Mouse (Mus musculus) midbrain, embryonic 10.5 days (tissue): ENCODE results near the gene Mipol1. TPM values are rescaled to one million over a fixed set of nuclear protein-coding genes. Genes with fewer than 3 reads are reported as not detected.
"Not testable (repeated sequence)": the region's sequence is repeated elsewhere in the genome, so short reads cannot be mapped to it uniquely, and the experiment has no call there.

ENCODE experiments used
- DNase-seq: peaks from one replicate; pipeline ENCODE4 v3.0.0-alpha.2; 2017; ENCODE audit warnings: low spot score
- H3K27ac ChIP-seq: fragments of 300-500 bp; sonication (generic); replicated peaks from 2 replicates; pipeline ENCODE4 v1.5.1; 2016; ENCODE audit warnings: mild to moderate bottlenecking
- H3K27me3 ChIP-seq: fragments of 300-500 bp; sonication (generic); 2 replicates; pipeline ENCODE4 v1.6.1; 2016; ENCODE audit warnings: low read depth, mild to moderate bottlenecking; ENCODE audit not compliant: poor library complexity, severe bottlenecking
- H3K36me3 ChIP-seq: fragments of 300-500 bp; sonication (generic); 2 replicates; pipeline ENCODE4 v1.6.1; 2016; ENCODE audit warnings: mild to moderate bottlenecking, moderate library complexity
- H3K4me1 ChIP-seq: fragments of 300-500 bp; sonication (generic); 2 replicates; pipeline ENCODE4 v1.6.1; 2016
- H3K4me3 ChIP-seq: fragments of 300-500 bp; sonication (generic); 2 replicates; pipeline ENCODE4 v1.5.1; 2016; ENCODE audit warnings: mild to moderate bottlenecking, moderate library complexity
- H3K9me3 ChIP-seq: fragments of 300-500 bp; sonication (generic); replicated peaks from 2 replicates; pipeline ENCODE4 v1.6.1; 2016; ENCODE audit warnings: mild to moderate bottlenecking
- WGBS: fragments of 180-500 bp; shearing (Covaris S2); methylation state at CpG from one replicate; pipeline ENCODE4 v1.1.7; 2016; 5-methylcytosine and 5-hydroxymethylcytosine counted together
- polyA plus RNA-seq: library from polyadenylated mRNA; unstranded; fragments of >200 nt; fragmentation: Nextera tagmentation; extraction: Ambion mirVana; gene quantifications from 2 replicates; pipeline ENCODE4 v1.2.1, GENCODE M21; 2016

The Mipol1 gene
- polyA plus RNA-seq, 1 experiment from 2014 or later: 8.9 TPM

DNA sequence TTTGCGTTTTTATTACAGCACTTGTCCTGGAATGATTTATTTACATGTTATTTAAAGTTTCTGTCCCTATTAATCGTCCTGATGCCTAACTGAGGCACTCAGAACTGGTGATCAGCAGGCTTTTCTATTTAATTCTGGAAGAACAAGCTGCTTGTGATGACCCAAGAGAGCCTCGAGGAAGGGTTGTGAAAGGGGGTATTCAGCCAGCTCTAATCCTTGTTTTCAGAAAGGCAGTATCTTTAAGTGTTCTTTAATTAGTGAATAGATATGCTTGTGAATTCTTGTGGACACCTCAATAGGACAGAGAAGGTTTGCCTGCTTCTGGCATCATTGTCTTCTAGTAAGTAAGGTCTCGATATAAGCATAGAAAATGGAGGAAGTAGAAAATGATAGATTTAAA is 170.0 kb downstream of the Mipol1 start:
- no peak overlapping the region for H3K27ac ChIP-seq
- H3K4me1 ChIP-seq: peaks cover 47% of the 10 kb centered on the region
- H3K9me3 ChIP-seq: no peaks in the 10 kb centered on the region
- no peak overlapping the region for H3K4me3 ChIP-seq
- peaks cover 29% of the 10 kb centered on the region; the same call in 1 of the 2 replicates for H3K27me3 ChIP-seq
- 20% methylated on average over 4 of the region's 4 CpGs for WGBS
- H3K36me3 ChIP-seq: no peaks in the 10 kb centered on the region
- no peak for DNase-seq

- H3K27me3 ChIP-seq: peaks cover 29% of the 10 kb centered on the region; the same call in 1 of the 2 replicates
- peak overlapping the region; percentile 68; the same call in 1 of the 2 replicates for H3K27ac ChIP-seq
- DNase-seq: no peak
- no peaks in the 10 kb centered on the region for H3K36me3 ChIP-seq
- peaks cover 47% of the 10 kb centered on the region for H3K4me1 ChIP-seq
- peak overlapping the region; percentile 12; the same call in 1 of the 2 replicates for H3K4me3 ChIP-seq
- 23% methylated on average over 7 of the region's 7 CpGs for WGBS
- H3K9me3 ChIP-seq: no peaks in the 10 kb centered on the region
Observed at GRCm38 (mm10) chr12:57401126-57401525, 170.9 kb downstream of the Mipol1 start.

DNA sequence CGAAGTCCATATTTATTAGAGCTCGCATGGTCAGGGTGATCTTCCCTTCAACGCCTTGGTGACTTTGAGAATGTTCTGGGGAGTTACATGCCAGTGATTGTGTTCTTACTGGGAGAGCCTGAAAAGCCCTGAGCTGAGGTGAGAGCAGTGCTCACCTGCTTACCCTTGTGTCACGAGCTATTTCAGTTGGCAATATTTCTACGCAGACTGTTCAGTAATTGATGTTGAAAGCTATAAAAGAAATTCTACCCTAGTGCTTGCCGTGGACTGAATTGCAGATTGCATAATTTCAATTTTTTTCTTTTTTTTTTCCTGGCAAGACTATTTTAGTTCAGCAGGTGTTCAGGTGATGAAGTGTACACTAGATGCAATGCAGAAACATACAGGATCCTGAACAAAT is 172.1 kb downstream of the Mipol1 start:
- Histone ChIP-seq H3K27ac (peak overlapping the region; percentile 30; the same call in 1 of the 2 replicates), H3K27me3 (peaks cover 19% of the 10 kb centered on the region; the same call in 1 of the 2 replicates), H3K36me3 (no peaks in the 10 kb centered on the region), H3K9me3 (no peaks in the 10 kb centered on the region), H3K4me3 (no peak overlapping the region), H3K4me1 (peaks cover 47% of the 10 kb centered on the region)
- DNase-seq: no peak
- WGBS: 80% methylated on average over 6 of the region's 6 CpGs

- no peaks in the 10 kb centered on the region for H3K27me3 ChIP-seq
- DNase-seq: no peak
- no peaks in the 10 kb centered on the region for H3K9me3 ChIP-seq
- no peak overlapping the region for H3K27ac ChIP-seq
- no peaks in the 10 kb centered on the region for H3K4me1 ChIP-seq
- H3K36me3 ChIP-seq: no peaks in the 10 kb centered on the region
- H3K4me3 ChIP-seq: no peak overlapping the region
Observed at GRCm38 (mm10) chr12:57409976-57410375, 179.7 kb downstream of the Mipol1 start.

DNA sequence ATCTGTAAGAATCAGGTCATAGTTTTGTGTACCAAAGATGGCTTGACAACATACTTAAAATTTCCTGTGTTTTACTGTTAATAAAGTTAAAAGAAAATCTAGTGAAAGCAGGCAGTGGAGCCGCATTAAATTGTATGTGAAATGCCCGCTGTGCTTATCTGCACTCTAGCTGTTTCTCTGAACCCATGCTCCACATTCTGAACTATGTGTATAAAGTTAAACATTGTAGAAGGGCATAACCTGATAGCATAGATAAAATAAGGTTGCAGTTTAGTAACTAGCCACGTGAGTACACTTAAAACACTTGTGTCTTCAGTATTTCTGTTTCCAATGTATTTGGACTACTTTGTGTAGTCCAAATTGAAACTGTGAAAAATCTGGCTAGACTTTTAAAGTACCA is 183.6 kb downstream of the Mipol1 start:
- 85% methylated on average over 3 of the region's 3 CpGs for WGBS
- H3K27ac ChIP-seq: no peak overlapping the region
- H3K4me1 ChIP-seq: no peaks in the 10 kb centered on the region
- no peaks in the 10 kb centered on the region for H3K36me3 ChIP-seq
- no peaks in the 10 kb centered on the region for H3K27me3 ChIP-seq
- no peak overlapping the region for H3K4me3 ChIP-seq
- H3K9me3 ChIP-seq: no peaks in the 10 kb centered on the region
- no peak for DNase-seq

DNA sequence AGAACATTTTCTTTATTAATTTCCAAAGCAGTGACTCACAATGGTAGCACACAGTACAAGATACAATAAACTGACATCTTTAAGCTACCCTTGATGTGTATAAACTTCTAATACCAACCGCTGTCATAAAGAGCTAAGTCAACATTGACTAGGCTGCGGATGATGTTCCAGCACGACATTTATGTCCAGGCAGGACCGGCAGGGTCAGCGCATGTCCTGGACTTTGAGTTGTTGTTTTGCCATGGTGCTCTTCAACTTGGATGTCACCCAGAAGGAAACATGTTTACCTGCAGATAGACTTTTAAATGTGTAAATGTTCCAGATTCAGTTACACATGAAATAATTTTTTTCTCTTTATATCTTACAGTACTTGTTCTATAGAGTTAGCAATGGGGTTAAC is 194.7 kb downstream of the Mipol1 start:
- Histone ChIP-seq H3K9me3 (no peaks in the 10 kb centered on the region), H3K27me3 (no peaks in the 10 kb centered on the region), H3K27ac (no peak overlapping the region), H3K36me3 (no peaks in the 10 kb centered on the region), H3K4me1 (no peaks in the 10 kb centered on the region), H3K4me3 (no peak overlapping the region)
- 91% methylated on average over 5 of the region's 5 CpGs for WGBS
- DNase-seq: no peak

DNA sequence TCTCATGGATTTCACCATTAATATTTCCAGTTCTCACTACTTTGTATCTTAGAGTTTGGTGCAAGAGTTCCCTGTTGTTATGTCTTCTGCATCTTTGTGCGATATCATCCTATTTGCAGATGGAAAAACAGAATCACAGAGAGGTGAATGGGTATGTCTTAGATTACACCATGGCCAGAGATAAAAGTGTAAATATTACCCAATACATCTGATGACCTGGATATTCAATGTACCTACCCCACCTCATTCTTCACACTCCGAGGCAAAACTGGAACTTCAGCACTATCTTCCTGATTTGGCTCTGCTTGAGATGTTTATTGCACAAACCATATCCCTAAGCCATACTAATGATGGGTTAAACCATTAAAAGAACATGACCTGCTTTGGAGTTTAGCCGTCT is 198.0 kb downstream of the Mipol1 start:
- no peak overlapping the region for H3K27ac ChIP-seq
- H3K4me3 ChIP-seq: no peak overlapping the region
- DNase-seq: no peak
- H3K9me3 ChIP-seq: no peaks in the 10 kb centered on the region
- H3K4me1 ChIP-seq: no peaks in the 10 kb centered on the region
- H3K36me3 ChIP-seq: no peaks in the 10 kb centered on the region
- 91% methylated on average over 3 of the region's 3 CpGs for WGBS
- H3K27me3 ChIP-seq: no peaks in the 10 kb centered on the region

DNA sequence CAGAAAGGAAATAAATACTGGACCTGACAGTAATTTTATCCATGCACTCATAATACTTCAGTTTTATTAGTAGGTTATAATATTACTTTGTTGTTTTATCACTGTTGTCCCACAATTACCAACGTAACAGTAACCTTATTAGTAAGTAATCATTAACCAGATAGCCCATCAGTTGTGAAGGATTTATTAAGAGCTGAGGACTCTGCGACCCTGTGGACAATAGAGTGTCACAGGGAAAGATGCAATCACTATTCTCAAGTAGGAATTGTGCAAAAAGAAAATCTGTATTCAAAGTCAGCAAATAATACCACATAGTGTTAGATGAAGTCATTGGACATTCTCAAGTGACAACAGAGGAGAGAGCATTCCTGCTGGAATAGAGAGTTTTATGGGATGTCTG is 198.5 kb downstream of the Mipol1 start:
- no peak overlapping the region for H3K4me3 ChIP-seq
- no peaks in the 10 kb centered on the region for H3K36me3 ChIP-seq
- 83% methylated on average over 2 of the region's 2 CpGs for WGBS
- H3K27ac ChIP-seq: no peak overlapping the region
- H3K27me3 ChIP-seq: no peaks in the 10 kb centered on the region
- no peaks in the 10 kb centered on the region for H3K9me3 ChIP-seq
- no peaks in the 10 kb centered on the region for H3K4me1 ChIP-seq
- no peak for DNase-seq

DNA sequence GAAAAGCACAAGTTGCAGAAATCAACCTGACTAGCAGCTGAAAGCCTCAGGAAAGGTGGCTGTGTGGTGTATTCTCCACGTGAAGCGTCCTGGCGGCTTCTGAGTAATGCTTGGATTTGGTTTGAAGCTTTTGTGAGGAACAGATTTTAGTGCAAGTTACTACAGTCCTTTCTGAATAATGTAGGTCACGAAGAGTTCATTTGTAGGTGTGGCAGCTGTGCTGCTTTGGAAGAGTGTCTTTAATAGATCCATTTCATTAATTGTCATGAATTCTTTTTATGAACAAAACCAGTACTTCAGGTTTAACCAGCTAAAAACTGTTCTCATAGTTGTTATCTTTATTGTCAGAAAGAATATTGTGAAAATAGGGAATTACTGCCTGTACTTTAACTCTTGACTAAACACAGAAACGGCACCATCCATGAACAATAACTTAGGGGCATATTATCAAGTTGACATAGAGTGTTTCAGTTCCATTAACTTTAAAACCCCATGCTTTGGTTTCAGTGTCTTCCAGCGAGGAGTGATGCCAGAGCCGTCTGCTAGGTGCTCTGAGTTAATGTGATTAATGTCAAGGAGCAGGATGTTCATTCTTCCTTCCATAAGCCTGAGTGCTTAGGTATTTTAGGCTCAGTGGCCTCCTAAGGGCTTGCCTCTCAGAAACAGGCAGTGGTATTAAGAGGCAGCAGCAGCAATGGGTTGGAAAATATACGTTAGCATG is 206.9 kb downstream of the Mipol1 start:
- not testable (repeated sequence) for H3K27ac ChIP-seq, H3K36me3 ChIP-seq, H3K9me3 ChIP-seq, H3K4me3 ChIP-seq, DNase-seq, H3K4me1 ChIP-seq, H3K27me3 ChIP-seq
- 73% methylated on average over 8 of the region's 8 CpGs for WGBS

DNA sequence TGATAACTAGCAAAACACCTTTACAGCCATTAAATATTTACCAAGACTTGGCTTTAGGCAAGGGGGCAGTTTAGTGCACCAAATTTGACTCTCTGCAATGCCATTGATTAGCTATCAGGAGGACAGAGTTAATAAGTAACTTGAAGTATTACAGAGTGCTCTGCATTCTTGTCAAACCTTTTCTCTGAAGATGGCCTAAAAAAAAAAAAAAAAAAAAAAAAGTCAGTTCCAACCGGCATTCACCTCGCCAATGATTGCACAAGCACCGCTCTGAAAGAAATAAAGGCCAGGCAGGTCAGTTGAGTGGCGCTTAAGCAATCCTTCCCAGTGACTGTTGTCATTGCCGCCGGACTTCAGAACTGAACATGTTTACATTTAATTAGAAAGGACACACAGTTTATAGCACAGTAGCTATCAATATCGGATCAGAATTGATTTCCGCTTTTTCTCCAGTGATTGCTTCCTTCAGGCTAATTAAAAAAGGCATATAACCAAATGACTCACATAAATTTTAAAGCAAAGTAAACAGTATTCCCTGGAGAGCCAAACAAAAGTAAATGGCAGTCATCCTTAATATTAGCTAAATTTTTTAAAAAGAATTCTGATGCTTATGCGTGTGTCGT is 214.2 kb downstream of the Mipol1 start:
- no peaks in the 10 kb centered on the region for H3K36me3 ChIP-seq
- peaks cover 14% of the 10 kb centered on the region for H3K4me1 ChIP-seq
- no peaks in the 10 kb centered on the region for H3K27me3 ChIP-seq
- 53% methylated on average over 10 of the region's 10 CpGs for WGBS
- H3K9me3 ChIP-seq: no peaks in the 10 kb centered on the region
- DNase-seq: no peak
- H3K4me3 ChIP-seq: no peak overlapping the region
- no peak overlapping the region for H3K27ac ChIP-seq

GRCm38 (mm10) chr12:57447331-57447730 is 217.1 kb downstream of the Mipol1 start:
- Histone ChIP-seq H3K9me3 (no peaks in the 10 kb centered on the region), H3K36me3 (no peaks in the 10 kb centered on the region), H3K27me3 (no peaks in the 10 kb centered on the region), H3K4me1 (peaks cover 14% of the 10 kb centered on the region), H3K27ac (no peak overlapping the region), H3K4me3 (no peak overlapping the region)
- 74% methylated on average over 3 of the region's 3 CpGs for WGBS
- DNase-seq: no peak

- WGBS: 81% methylated on average over 1 of the region's 1 CpGs
- DNase-seq: no peak
- no peaks in the 10 kb centered on the region for H3K9me3 ChIP-seq
- no peak overlapping the region for H3K4me3 ChIP-seq
- no peak overlapping the region for H3K27ac ChIP-seq
- H3K27me3 ChIP-seq: no peaks in the 10 kb centered on the region
- no peaks in the 10 kb centered on the region for H3K36me3 ChIP-seq
- peaks cover 6% of the 10 kb centered on the region for H3K4me1 ChIP-seq
Observed at GRCm38 (mm10) chr12:57449299-57449698, 219.1 kb downstream of the Mipol1 start.

GRCm38 (mm10) chr12:57450017-57450583 is 219.9 kb downstream of the Mipol1 start:
- H3K4me3 ChIP-seq: no peak overlapping the region
- peaks cover 2% of the 10 kb centered on the region for H3K4me1 ChIP-seq
- H3K27me3 ChIP-seq: no peaks in the 10 kb centered on the region
- DNase-seq: no peak
- WGBS: 84% methylated on average over 5 of the region's 5 CpGs
- no peak overlapping the region for H3K27ac ChIP-seq
- H3K36me3 ChIP-seq: no peaks in the 10 kb centered on the region
- H3K9me3 ChIP-seq: no peaks in the 10 kb centered on the region
